Mouse (Mus musculus) CH12.LX (cell line): ENCODE data around the gene Ppm1n. TPM values are rescaled to one million over a fixed set of nuclear protein-coding genes. Genes with fewer than 3 reads are reported as not detected.
A peak's percentile ranks its signal among the peaks of the same experiment; 100 is the strongest.

Source experiments
- DNase-seq: peaks from one replicate; pipeline ENCODE4 v3.0.0-alpha.2; 2013; ENCODE audit errors: extremely low read depth
- H3K27ac ChIP-seq: 2 replicates; pipeline ENCODE4 v1.5.1; 2012; ENCODE audit warnings: low read depth, mild to moderate bottlenecking, control low read depth, moderate library complexity; ENCODE audit not compliant: insufficient read depth
- H3K27me3 ChIP-seq: replicated peaks from 2 replicates; pipeline ENCODE3; 2012; ENCODE audit warnings: inconsistent platforms
- H3K36me3 ChIP-seq, 2 experiments: replicated peaks in 1 of 2; 2 replicates each; pipeline versions ENCODE3 to v1.6.1; 2012; ENCODE audit warnings: inconsistent platforms in 1 of 2, low read length in 1 of 2, mild to moderate bottlenecking in 1 of 2, mixed read lengths in 1 of 2, moderate library complexity in 1 of 2; ENCODE audit not compliant: control insufficient read depth in 1 of 2, insufficient read depth in 1 of 2
- H3K4me1 ChIP-seq, 2 experiments: 2 replicates each; pipeline ENCODE4 v1.6.1; 2012; ENCODE audit warnings: inconsistent platforms in 1 of 2, moderate library complexity in 1 of 2; ENCODE audit not compliant: insufficient read depth in 2 of 2, control insufficient read depth in 1 of 2
- H3K4me2 ChIP-seq: 2 replicates; pipeline ENCODE4 v1.6.1; 2012; ENCODE audit warnings: low read depth, mild to moderate bottlenecking, control low read depth; ENCODE audit not compliant: poor library complexity, insufficient read depth, severe bottlenecking
- H3K4me3 ChIP-seq, 3 experiments: fragments of 150-350 bp in 1 of 3; sonication (generic) in 1 of 3; replicated peaks in 1 of 3; 2 replicates each; pipeline versions ENCODE3 to v1.5.1; 2011 to 2012; ENCODE audit warnings: low read depth in 2 of 3, low read length in 2 of 3, mild to moderate bottlenecking in 2 of 3, moderate library complexity in 2 of 3, control low read depth in 1 of 3, improper control_type of control experiment in 1 of 3, inconsistent platforms in 1 of 3, mixed read lengths in 1 of 3; ENCODE audit not compliant: poor library complexity in 1 of 3
- H3K79me2 ChIP-seq: replicated peaks from 2 replicates; pipeline ENCODE4 v1.6.1; 2012; ENCODE audit warnings: mild to moderate bottlenecking, moderate library complexity; ENCODE audit not compliant: control insufficient read depth, poor library complexity, insufficient read depth, severe bottlenecking; ENCODE audit errors: extremely low read depth
- H3K9ac ChIP-seq: 2 replicates; pipeline ENCODE4 v1.6.1; 2012; ENCODE audit warnings: low read depth, mild to moderate bottlenecking, control low read depth, moderate library complexity; ENCODE audit not compliant: insufficient read depth
- H3K9me3 ChIP-seq: replicated peaks from 2 replicates; pipeline ENCODE3; 2012; ENCODE audit warnings: low read length, inconsistent platforms, mixed read lengths
- BHLHE40 ChIP-seq: IDR thresholded peaks from 2 replicates; pipeline ENCODE4 v1.6.1; 2011; ENCODE audit warnings: mild to moderate bottlenecking, low read depth, low read length, improper control_type of control experiment
- CHD1 ChIP-seq: IDR thresholded peaks from 2 replicates; pipeline ENCODE4 v1.6.1; 2012; ENCODE audit warnings: low read depth, low read length, improper control_type of control experiment, inconsistent platforms
- CHD2 ChIP-seq: IDR thresholded peaks from 2 replicates; pipeline ENCODE4 v1.6.1; 2011; ENCODE audit warnings: low read length, improper control_type of control experiment
- CTCF ChIP-seq, 2 experiments: IDR thresholded peaks in 1 of 2; conservative IDR thresholded peaks in 1 of 2; 2 replicates each; pipeline ENCODE4 v1.5.1; 2011 to 2012; ENCODE audit warnings: low read depth in 2 of 2, low read length in 2 of 2, improper control_type of control experiment in 1 of 2, inconsistent platforms in 1 of 2, mild to moderate bottlenecking in 1 of 2, moderate library complexity in 1 of 2
- EP300 ChIP-seq: IDR thresholded peaks from 2 replicates; pipeline ENCODE4 v1.6.1; 2011; ENCODE audit warnings: low read length, improper control_type of control experiment
- ETS1 ChIP-seq: conservative IDR thresholded peaks from 2 replicates; pipeline ENCODE4 v1.6.1; 2012; ENCODE audit warnings: low read depth, mild to moderate bottlenecking, inconsistent platforms, low read length, improper control_type of control experiment, moderate library complexity
- GABPA ChIP-seq: IDR thresholded peaks from 2 replicates; pipeline ENCODE4 v1.6.1; 2012; ENCODE audit warnings: low read depth, low read length, improper control_type of control experiment, inconsistent platforms; ENCODE audit not compliant: insufficient replicate concordance
- IRF4 ChIP-seq: IDR thresholded peaks from 2 replicates; pipeline ENCODE4 v1.6.1; 2014; ENCODE audit warnings: low read depth, mild to moderate bottlenecking, inconsistent platforms, low read length, improper control_type of control experiment
- JUN ChIP-seq: IDR thresholded peaks from 2 replicates; pipeline ENCODE4 v1.6.1; 2011; ENCODE audit warnings: low read depth, mild to moderate bottlenecking, low read length, improper control_type of control experiment, moderate library complexity; ENCODE audit not compliant: insufficient read depth
- JUND ChIP-seq: conservative IDR thresholded peaks from 2 replicates; pipeline ENCODE4 v1.6.1; 2011; ENCODE audit warnings: low read depth, low read length, improper control_type of control experiment
- KAT2A ChIP-seq: IDR thresholded peaks from 2 replicates; pipeline ENCODE4 v1.6.1; 2012; ENCODE audit warnings: low read length, improper control_type of control experiment, inconsistent platforms; ENCODE audit not compliant: insufficient replicate concordance
- MAFK ChIP-seq: IDR thresholded peaks from 2 replicates; pipeline ENCODE4 v1.6.1; 2011; ENCODE audit warnings: low read length, improper control_type of control experiment; ENCODE audit not compliant: insufficient replicate concordance
- MAX ChIP-seq: IDR thresholded peaks from 2 replicates; pipeline ENCODE4 v1.6.1; 2011; ENCODE audit warnings: low read length, improper control_type of control experiment
- MAZ ChIP-seq: IDR thresholded peaks from 2 replicates; pipeline ENCODE4 v1.6.1; 2012; ENCODE audit warnings: low read depth, mild to moderate bottlenecking, inconsistent platforms, low read length, improper control_type of control experiment, moderate library complexity
- MEF2A ChIP-seq: IDR thresholded peaks from 2 replicates; pipeline ENCODE4 v1.6.1; 2014; ENCODE audit warnings: low read depth, mild to moderate bottlenecking, inconsistent platforms, low read length, improper control_type of control experiment, borderline replicate concordance
- MXI1 ChIP-seq: IDR thresholded peaks from 2 replicates; pipeline ENCODE4 v1.6.1; 2011; ENCODE audit warnings: mild to moderate bottlenecking, low read depth, low read length, improper control_type of control experiment
- MYC ChIP-seq: IDR thresholded peaks from 2 replicates; pipeline ENCODE4 v1.6.1; 2011; ENCODE audit warnings: low read depth, mild to moderate bottlenecking, improper control_type of control experiment, low read length
- RCOR1 ChIP-seq: conservative IDR thresholded peaks from 2 replicates; pipeline ENCODE4 v1.6.1; 2012; ENCODE audit warnings: low read depth, mild to moderate bottlenecking, inconsistent platforms, low read length, improper control_type of control experiment
- SIN3A ChIP-seq: IDR thresholded peaks from 2 replicates; pipeline ENCODE4 v1.6.1; 2012; ENCODE audit warnings: low read length, improper control_type of control experiment, inconsistent platforms
- SMC3 ChIP-seq: IDR thresholded peaks from 2 replicates; pipeline ENCODE4 v1.6.1; 2011; ENCODE audit warnings: low read depth, low read length, improper control_type of control experiment
- TBP ChIP-seq: conservative IDR thresholded peaks from 2 replicates; pipeline ENCODE4 v1.6.1; 2011; ENCODE audit warnings: low read depth, low read length, improper control_type of control experiment
- TCF12 ChIP-seq: IDR thresholded peaks from 2 replicates; pipeline ENCODE4 v1.6.1; 2014; ENCODE audit warnings: low read depth, mild to moderate bottlenecking, inconsistent platforms, low read length, improper control_type of control experiment
- USF1 ChIP-seq: IDR thresholded peaks from 2 replicates; pipeline ENCODE4 v1.6.1; 2014; ENCODE audit warnings: low read depth, mild to moderate bottlenecking, inconsistent platforms, low read length, improper control_type of control experiment
- ZC3H11A ChIP-seq: IDR thresholded peaks from 2 replicates; pipeline ENCODE4 v1.6.1; 2012; ENCODE audit warnings: low read depth, mild to moderate bottlenecking, inconsistent platforms, low read length, improper control_type of control experiment
- ZMIZ1 ChIP-seq: IDR thresholded peaks from 2 replicates; pipeline ENCODE4 v1.6.1; 2012; ENCODE audit warnings: low read depth, mild to moderate bottlenecking, inconsistent platforms, low read length, improper control_type of control experiment
- ZNF384 ChIP-seq: IDR thresholded peaks from 2 replicates; pipeline ENCODE4 v1.6.1; 2012; ENCODE audit warnings: low read depth, low read length, improper control_type of control experiment, inconsistent platforms
- dilution Hi-C: fragments of 300-500 bp; cut with MboI; formaldehyde crosslinking; loops from 2 replicates; pipeline ENCODE4 v1.14.3; 2020; ENCODE audit warnings: low sequenced_read_pairs; ENCODE audit not compliant: extremely low pct_unique_long_range_greater_than_20kb, extremely low pct_ligation_motif_present
- in situ Hi-C: fragments of 300-500 bp; cut with MboI; formaldehyde crosslinking; loops from 3 replicates; pipeline ENCODE4 v1.14.3; 2019; ENCODE audit warnings: low sequenced_read_pairs, low pct_ligation_motif_present, low pct_unique_long_range_greater_than_20kb, mixed read lengths
- polyA plus RNA-seq: library from polyadenylated mRNA; unstranded; fragments of >175 nt; gene quantifications from 2 replicates; pipeline ENCODE4 v1.2.1, GENCODE M21; 2012; ENCODE audit warnings: low read depth; ENCODE audit not compliant: insufficient read length
- total RNA-seq, 2 experiments: library from RNA; depleted of rRNA; stranded (reverse); fragments of 300-350 nt in 1 of 2; fragments of >200 nt in 1 of 2; gene quantifications; 2 replicates each; pipeline ENCODE4 v1.2.3; 2012 to 2014

Gene Ppm1n
- total and polyA plus RNA-seq, 3 experiments: not detected

DNA sequence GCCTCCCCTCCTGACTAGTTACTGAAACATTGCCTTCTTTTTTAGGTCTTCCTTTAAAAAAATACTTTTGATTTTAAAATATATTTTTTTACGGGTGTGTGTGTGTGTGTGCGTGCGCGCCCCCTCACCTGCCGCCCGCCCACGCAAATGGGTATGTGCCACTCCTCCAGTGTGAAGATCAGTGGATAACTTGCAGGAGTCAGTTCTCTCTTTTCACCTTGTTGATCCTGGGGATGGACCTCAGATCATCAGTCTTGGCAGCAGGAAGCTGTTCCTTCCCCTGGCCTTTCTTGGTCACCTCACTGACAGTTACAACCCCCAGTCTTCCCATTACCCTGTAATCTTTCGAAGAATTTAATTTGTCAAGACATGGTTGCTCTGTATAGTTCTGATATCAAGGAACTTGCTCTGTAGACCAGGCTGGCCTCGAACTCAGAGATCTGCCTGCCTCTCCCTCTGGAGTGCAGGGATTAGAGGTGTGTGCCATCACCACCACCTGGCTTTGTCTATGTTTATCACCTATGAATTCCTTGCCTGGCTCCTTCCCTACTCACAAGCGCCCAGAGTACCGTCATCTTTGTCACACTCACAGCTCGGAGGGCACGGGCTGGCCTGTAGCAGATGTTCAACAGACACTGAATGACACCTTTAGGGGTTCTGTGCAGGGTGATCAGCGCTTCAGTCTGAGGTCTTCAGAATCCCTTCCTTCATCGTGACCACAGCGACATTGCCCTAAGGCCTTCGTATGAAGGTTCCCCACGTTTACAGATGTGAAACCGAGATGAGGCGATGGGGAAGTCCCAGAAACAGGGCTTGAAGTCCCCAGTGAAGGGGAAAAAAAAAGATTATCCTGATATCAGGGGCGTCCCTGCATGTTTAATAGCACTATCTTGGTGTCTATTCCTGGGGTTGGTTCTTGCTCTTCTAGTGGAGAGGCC lies 45.7 kb upstream of the Ppm1n start:
- dilution Hi-C loops (no loop called here), in situ Hi-C loops (no loop called here)
- H3K4me2 ChIP-seq: peak overlapping the region; percentile 67
- TF ChIP-seq RCOR1 (0 out of 2 replicates have a peak, but pooled peaks have one; percentile 43), BHLHE40 (peak; percentile 76), JUN (no peak), CHD1 (no peak), CHD2 (peak; percentile 60; the same call in 1 of the 2 replicates), IRF4 (peak; percentile 91), ZMIZ1 (no peak), JUND (peak; percentile 50; the same call in 1 of the 2 replicates), MEF2A (peak; percentile 86), USF1 (no peak), MAZ (no peak), MAX (peak; percentile 71), TBP (no peak), MYC (peak; percentile 64; the same call in 1 of the 2 replicates), ZNF384 (peak; percentile 88), MXI1 (no peak), SMC3 (no peak), KAT2A (no peak), ZC3H11A (no peak), MAFK (no peak), CTCF (conservative IDR thresholded peaks at IDR 0.05 in 1 of 2, IDR thresholded peaks at IDR 0.05 in 1 of 2; ENCODE audit: low read depth in 2 of 2, low read length in 2 of 2) (no peak), ETS1 (peak; percentile 84), EP300 (peak; percentile 83), TCF12 (peak; percentile 74; the same call in 1 of the 2 replicates), SIN3A (no peak; the same call in 1 of the 2 replicates), GABPA (no peak)
- H3K79me2 ChIP-seq: no peaks in the 10 kb centered on the region
- peaks cover 15 to 48% of the 10 kb centered on the region in 2 experiments for H3K4me1 ChIP-seq
- H3K36me3 ChIP-seq: no peaks in the 10 kb centered on the region
- H3K9me3 ChIP-seq: peaks cover 25% of the 10 kb centered on the region
- peak; percentile 90 for DNase-seq
- no peak overlapping the region for H3K4me3 ChIP-seq
- H3K27me3 ChIP-seq: peaks cover 80% of the 10 kb centered on the region
- H3K27ac ChIP-seq: no peak overlapping the region
- no peak overlapping the region for H3K9ac ChIP-seq
